Mouse (Mus musculus) heart, adult 11 months (tissue): ENCODE data around the gene Blm.

Source experiments
- DNase-seq: peaks from one replicate; pipeline ENCODE4 v3.0.0; 2022

The Blm gene

GRCm38 (mm10) chr7:80535009-80535744 lies at the start of gene Blm:
Blm (minus strand) TSS chr7:80535119.
- DNase-seq, result peak; percentile 100

- peak; percentile 95 for DNase-seq
These were observed 49.1 kb upstream of the Blm start for GRCm38 (mm10) chr7:80583981-80584380.

GRCm38 (mm10) chr7:80582821-80583451 lies 48.0 kb upstream of the Blm start:
- DNase-seq, result peak; percentile 98

- peak; percentile 94 for DNase-seq
These were observed 45.4 kb upstream of the Blm start for GRCm38 (mm10) chr7:80580368-80580767.

- DNase-seq, result no peak
These were observed 42.6 kb upstream of the Blm start for GRCm38 (mm10) chr7:80577417-80577980.

GRCm38 (mm10) chr7:80576626-80577025 lies 41.7 kb upstream of the Blm start:
- DNase-seq, result no peak

- no peak for DNase-seq
These were observed 40.8 kb upstream of the Blm start for GRCm38 (mm10) chr7:80575750-80576149.

GRCm38 (mm10) chr7:80573076-80573475 lies 38.2 kb upstream of the Blm start:
- no peak for DNase-seq

GRCm38 (mm10) chr7:80567982-80568381 lies 33.1 kb upstream of the Blm start:
- DNase-seq, result no peak

GRCm38 (mm10) chr7:80561931-80562330 lies 27.0 kb upstream of the Blm start:
- no peak for DNase-seq

GRCm38 (mm10) chr7:80561271-80561670 lies 26.4 kb upstream of the Blm start:
- DNase-seq, result no peak

GRCm38 (mm10) chr7:80558572-80558971 lies 23.7 kb upstream of the Blm start:
- no peak for DNase-seq

GRCm38 (mm10) chr7:80558101-80558500 lies 23.2 kb upstream of the Blm start:
- DNase-seq, result no peak

- no peak for DNase-seq
These were observed 22.2 kb upstream of the Blm start for GRCm38 (mm10) chr7:80557161-80557560.

- DNase-seq, result peak; percentile 94
These were observed 21.2 kb upstream of the Blm start for GRCm38 (mm10) chr7:80556166-80556565.

GRCm38 (mm10) chr7:80555146-80555545 lies 20.2 kb upstream of the Blm start:
- no peak for DNase-seq

- peak; percentile 93 for DNase-seq
These were observed 19.5 kb upstream of the Blm start for GRCm38 (mm10) chr7:80554180-80555021.

- DNase-seq, result no peak
These were observed 13.8 kb upstream of the Blm start for GRCm38 (mm10) chr7:80548513-80549260.

GRCm38 (mm10) chr7:80542139-80542831 lies 7.4 kb upstream of the Blm start:
- DNase-seq, result no peak

GRCm38 (mm10) chr7:80539581-80539980 lies 4.7 kb upstream of the Blm start:
- DNase-seq, result peak; percentile 74

- DNase-seq, result peak; percentile 92
These were observed 469 bp downstream of the Blm start for GRCm38 (mm10) chr7:80534291-80535008.
